Mouse (Mus musculus): ENCODE data around the gene Tent2.

GRCm38 (mm10) chr13:93122321-93122720 lies 69.9 kb downstream of the Tent2 start:
- no peak for TF ChIP-seq CTCF (IDR thresholded peaks at IDR 0.05; ENCODE audit: borderline replicate concordance, insufficient read depth, low read length)
- no peak for TF ChIP-seq POLR2A (IDR thresholded peaks at IDR 0.05; ENCODE audit: low read depth, low read length)
